In the genomic region with DNA sequence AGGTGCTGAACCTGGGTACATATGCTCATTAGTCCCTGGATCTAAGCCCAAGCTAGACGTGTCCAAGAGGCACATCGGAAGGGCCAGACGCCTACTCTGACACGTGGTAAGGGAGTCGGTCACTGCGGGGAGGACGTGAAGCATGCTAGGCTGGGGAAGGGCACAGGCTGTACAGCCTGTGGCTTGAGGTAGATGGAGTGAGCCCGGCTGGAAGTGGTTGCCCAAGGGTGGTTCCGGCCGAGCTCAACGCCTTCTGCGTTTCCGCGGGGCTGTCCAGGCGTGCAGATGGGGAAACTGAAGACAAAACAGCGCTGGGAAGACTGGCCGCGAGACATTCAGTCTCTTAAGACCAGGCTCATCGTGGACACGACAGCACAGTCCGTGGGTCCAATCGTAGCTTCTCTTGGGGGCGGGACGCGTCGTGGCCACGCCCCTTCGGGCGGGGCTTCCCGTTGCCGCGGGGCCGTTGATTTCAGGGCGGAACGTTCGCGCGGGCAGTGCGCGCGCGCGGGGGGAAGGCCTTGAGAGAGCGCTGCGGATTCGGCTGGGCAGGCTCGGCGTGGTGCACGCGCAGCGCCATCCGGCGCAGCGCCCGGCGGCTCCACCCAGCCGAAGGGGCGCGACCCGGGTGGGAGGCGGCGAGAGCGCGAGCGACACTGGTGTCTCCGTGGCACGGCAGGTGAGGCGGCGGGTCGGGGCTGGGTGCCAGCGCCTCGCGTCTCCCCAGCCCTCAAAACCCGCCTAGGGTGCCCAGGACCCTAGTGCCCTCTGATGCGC, we compare ENCODE assay signal across 8 mouse cellular contexts. TPM values are rescaled to one million over a fixed set of nuclear protein-coding genes. Genes with fewer than 3 reads are reported as not detected.
DNase-seq lines count a peak whose midpoint lies in the region; ATAC-seq and TF ChIP-seq lines count a peak whose summit lies in the region.

No protein-coding gene starts in this region.

- intact Hi-C loops in heart, postnatal 10 days (cut with DNase I): no loop called here

- peak overlapping the region; percentile 78 to 89 (median 83) for H3K4me3 ChIP-seq in CH12.LX (replicated peaks in 1 of 3; ENCODE audit: low read depth in 2 of 3, low read length in 2 of 3, poor library complexity in 1 of 3)
- H3K4me3 ChIP-seq in forebrain, embryonic 12.5 days (replicated peaks): peak overlapping the region; percentile 64
- peak overlapping the region; percentile 79 for H3K4me3 ChIP-seq in liver, postnatal 0 days (ENCODE audit: low read depth, low read length)
- peak overlapping the region; percentile 76 for H3K4me3 ChIP-seq in neural tube, embryonic 14.5 days (ENCODE audit: low read depth, low read length)

- H3K4me1 ChIP-seq in CH12.LX (ENCODE audit: control insufficient read depth in 1 of 2, insufficient read depth in 2 of 2): peaks cover 8 to 50% of the 10 kb centered on the region in 2 experiments
- H3K4me1 ChIP-seq in forebrain, embryonic 12.5 days: peaks cover 21% of the 10 kb centered on the region
- H3K4me1 ChIP-seq in liver, postnatal 0 days (ENCODE audit: insufficient read depth): peaks cover 19% of the 10 kb centered on the region
- H3K4me1 ChIP-seq in neural tube, embryonic 14.5 days (ENCODE audit: control insufficient read depth, insufficient read depth, low read length): peaks cover 10% of the 10 kb centered on the region

- no peak for TF ChIP-seq EP300 in CH12.LX (IDR thresholded peaks at IDR 0.05; ENCODE audit: low read length)
- no peak for TF ChIP-seq EP300 in liver, postnatal 0 days (IDR thresholded peaks at IDR 0.05; ENCODE audit: low read depth)

- DNase-seq in CH12.LX (ENCODE audit: extremely low read depth): peak; percentile 93
- peak; percentile 91 for DNase-seq in c-Kit-positive CD71-positive TER-119-negative erythroid progenitor cells, embryonic 14.5 days (ENCODE audit: low read depth)
- peak; percentile 98 to 99 for DNase-seq in heart, postnatal 10 days
- peak; percentile 83 for DNase-seq in large intestine, adult 2 months (ENCODE audit: low read depth, low spot score)
- DNase-seq in liver, postnatal 0 days: peak; percentile 97
- peak; percentile 99 for DNase-seq in testis, postnatal 10 days (ENCODE audit: low spot score)

- peaks cover 0 to 18% of the 10 kb centered on the region in 2 experiments for H3K36me3 ChIP-seq in CH12.LX (replicated peaks in 1 of 2; ENCODE audit: control insufficient read depth in 1 of 2, insufficient read depth in 1 of 2, low read length in 1 of 2)
- no peaks in the 10 kb centered on the region for H3K36me3 ChIP-seq in forebrain, embryonic 12.5 days (replicated peaks)
- no peaks in the 10 kb centered on the region for H3K36me3 ChIP-seq in liver, postnatal 0 days (replicated peaks; ENCODE audit: insufficient read depth, low read length)
- no peaks in the 10 kb centered on the region for H3K36me3 ChIP-seq in neural tube, embryonic 14.5 days (ENCODE audit: control insufficient read depth, insufficient read depth, low read length)

- no peaks in the 10 kb centered on the region for H3K79me2 ChIP-seq in CH12.LX (replicated peaks; ENCODE audit: control insufficient read depth, extremely low read depth, insufficient read depth, poor library complexity, severe bottlenecking)

- dilution Hi-C loops in CH12.LX (cut with MboI; ENCODE audit: extremely low pct_ligation_motif_present, extremely low pct_unique_long_range_greater_than_20kb, low sequenced_read_pairs): no loop called here

- peak overlapping the region; percentile 14; the same call in 1 of the 2 replicates for H3K4me2 ChIP-seq in CH12.LX (ENCODE audit: insufficient read depth, low read depth, poor library complexity, severe bottlenecking)
- H3K4me2 ChIP-seq in forebrain, embryonic 12.5 days: peak overlapping the region; percentile 69
- H3K4me2 ChIP-seq in liver, postnatal 0 days (ENCODE audit: low read depth, low read length): peak overlapping the region; percentile 96
- H3K4me2 ChIP-seq in neural tube, embryonic 14.5 days (ENCODE audit: low read depth, low read length): peak overlapping the region; percentile 72

- TF ChIP-seq CTCF in CH12.LX (conservative IDR thresholded peaks at IDR 0.05 in 1 of 2, IDR thresholded peaks at IDR 0.05 in 1 of 2; ENCODE audit: low read depth in 2 of 2, low read length in 2 of 2): no peak
- no peak for TF ChIP-seq CTCF in liver, postnatal 0 days (IDR thresholded peaks at IDR 0.05; ENCODE audit: low read depth)

- TF ChIP-seq POLR2A in CH12.LX (IDR thresholded peaks at IDR 0.05; ENCODE audit: low read depth, low read length): peak; percentile 93

- no peaks in the 10 kb centered on the region for H3K9me3 ChIP-seq in CH12.LX (replicated peaks; ENCODE audit: low read length)
- no peaks in the 10 kb centered on the region for H3K9me3 ChIP-seq in forebrain, embryonic 12.5 days
- no peaks in the 10 kb centered on the region for H3K9me3 ChIP-seq in liver, postnatal 0 days (ENCODE audit: low read length)
- H3K9me3 ChIP-seq in neural tube, embryonic 14.5 days (ENCODE audit: control insufficient read depth, low read length): no peaks in the 10 kb centered on the region

- no peaks in the 10 kb centered on the region for H3K27me3 ChIP-seq in CH12.LX (replicated peaks)
- peaks cover 44% of the 10 kb centered on the region for H3K27me3 ChIP-seq in forebrain, embryonic 12.5 days
- no peaks in the 10 kb centered on the region for H3K27me3 ChIP-seq in liver, postnatal 0 days (ENCODE audit: insufficient read depth, low read length)
- H3K27me3 ChIP-seq in neural tube, embryonic 14.5 days (ENCODE audit: control insufficient read depth, insufficient read depth, low read length): no peaks in the 10 kb centered on the region

- whole genome bisulfite sequencing in forebrain, embryonic 12.5 days: under 1% methylated on average over 70 of the region's 75 CpGs
- under 1% methylated on average over 74 of the region's 75 CpGs for whole genome bisulfite sequencing in large intestine, adult 2 months
- WGBS in liver, postnatal 0 days (ENCODE audit: insufficient replicate concordance): under 1% methylated on average over 58 of the region's 75 CpGs
- WGBS in neural tube, embryonic 14.5 days: under 1% methylated on average over 55 of the region's 75 CpGs

- H3K9ac ChIP-seq in CH12.LX (ENCODE audit: insufficient read depth, low read depth): peak overlapping the region; percentile 94
- peak overlapping the region; percentile 81 for H3K9ac ChIP-seq in forebrain, embryonic 12.5 days
- peak overlapping the region; percentile 73 for H3K9ac ChIP-seq in liver, postnatal 0 days (replicated peaks)
- H3K9ac ChIP-seq in neural tube, embryonic 14.5 days (replicated peaks; ENCODE audit: low read depth, low read length): peak overlapping the region; percentile 74

- 0 out of 2 replicates have a peak overlapping the region, but pooled peaks have one; percentile 3 for H3K27ac ChIP-seq in CH12.LX (ENCODE audit: insufficient read depth, low read depth)
- H3K27ac ChIP-seq in forebrain, embryonic 12.5 days: peak overlapping the region; percentile 25; the same call in 1 of the 2 replicates
- H3K27ac ChIP-seq in liver, postnatal 0 days (ENCODE audit: low read depth): peak overlapping the region; percentile 58
- H3K27ac ChIP-seq in neural tube, embryonic 14.5 days (ENCODE audit: low read depth, low read length): 0 out of 2 replicates have a peak overlapping the region, but pooled peaks have one; percentile 2

- in situ Hi-C loops in CH12.LX (cut with MboI; ENCODE audit: low pct_ligation_motif_present, low pct_unique_long_range_greater_than_20kb, low sequenced_read_pairs): loop anchor here (5.0 kb wide), 1 partner anchor 39 kb away; no protein-coding TSS in a partner anchor

- ATAC-seq in forebrain, embryonic 12.5 days (ENCODE audit: low FRiP score): peak; percentile 96
- peak; percentile 97 for ATAC-seq in liver, postnatal 0 days
- ATAC-seq in neural tube, embryonic 14.5 days (ENCODE audit: low read depth): peak; percentile 92

- no peak for TF ChIP-seq RAD21 in CH12.LX (IDR thresholded peaks at IDR 0.05; ENCODE audit: low read depth, low read length)

TF ChIP-seq in CH12.LX, 34 proteins besides CTCF, POLR2A, EP300 and RAD21 (continues in another document):
- no peak; the same call in none of the 2 replicates for TF ChIP-seq MAX (IDR thresholded peaks at IDR 0.05; ENCODE audit: low read length)
- TF ChIP-seq NELFE (IDR thresholded peaks at IDR 0.05; ENCODE audit: low read depth, low read length): peak; percentile 82
- no peak for TF ChIP-seq E2F4 (IDR thresholded peaks at IDR 0.05; ENCODE audit: insufficient replicate concordance, low read depth, low read length)
- TF ChIP-seq TCF12 (IDR thresholded peaks at IDR 0.05; ENCODE audit: low read depth, low read length): peak; percentile 84
- no peak for TF ChIP-seq ETS1 (conservative IDR thresholded peaks at IDR 0.05; ENCODE audit: low read depth, low read length)
- TF ChIP-seq NRF1 (IDR thresholded peaks at IDR 0.05; ENCODE audit: low read depth, low read length): peak; percentile 81

RNA-seq across cellular contexts. Expression of gene Fam118a, which starts 8.0 kb away (rescaled TPM):
- 13.1 and 14.1 TPM in 2 replicates for total RNA-seq in CH12.LX (2012; rRNA removed)
- total RNA-seq in CH12.LX (2014; rRNA removed): 18.2 and 18.4 TPM in 2 replicates
- 15.0 and 15.5 TPM in 2 replicates for polyA plus RNA-seq in CH12.LX (2012; ENCODE audit: insufficient read length, low read depth)
- polyA plus RNA-seq in forebrain, embryonic 12.5 days (2016; fragmentation: Nextera tagmentation; extraction: Ambion mirVana): 22.1 and 23.6 TPM in 2 replicates
- total RNA-seq in heart, postnatal 10 days (2021): 10 to 100 TPM; 10.1 to 10.8 TPM
- polyA plus RNA-seq in large intestine, adult 2 months (2012; rRNA removed): 16.8 and 30.6 TPM in 2 replicates
- 2.9 and 4.2 TPM in 2 replicates for polyA plus RNA-seq in liver, postnatal 0 days (2015; fragmentation: Nextera tagmentation; extraction: Ambion mirVana)
- polyA plus RNA-seq in neural tube, embryonic 14.5 days (2014; fragmentation: Nextera tagmentation; extraction: Ambion mirVana): 27.3 and 30.0 TPM in 2 replicates

RNA-seq across cellular contexts. Expression of gene Upk3a, which starts 19.8 kb away (rescaled TPM):
- not detected in 2 replicates for total RNA-seq in CH12.LX (2012; rRNA removed)
- total RNA-seq in CH12.LX (2014; rRNA removed): not detected in 2 replicates
- polyA plus RNA-seq in CH12.LX (2012; ENCODE audit: insufficient read length, low read depth): not detected in 2 replicates
- 0.24 TPM in 1 of 2 replicates, not detected in the other for polyA plus RNA-seq in forebrain, embryonic 12.5 days (2016; fragmentation: Nextera tagmentation; extraction: Ambion mirVana)
- not detected for total RNA-seq in heart, postnatal 10 days (2021)
- 1.3 and 2.1 TPM in 2 replicates for polyA plus RNA-seq in large intestine, adult 2 months (2012; rRNA removed)
- not detected in 2 replicates for polyA plus RNA-seq in liver, postnatal 0 days (2015; fragmentation: Nextera tagmentation; extraction: Ambion mirVana)
- polyA plus RNA-seq in neural tube, embryonic 14.5 days (2014; fragmentation: Nextera tagmentation; extraction: Ambion mirVana): 0.58 and 0.88 TPM in 2 replicates

RNA-seq across cellular contexts. Expression of gene 5031439G07Rik, which starts 48.4 kb away (rescaled TPM):
- total RNA-seq in CH12.LX (2012; rRNA removed): 10.9 and 12.9 TPM in 2 replicates
- 8.6 and 9.4 TPM in 2 replicates for total RNA-seq in CH12.LX (2014; rRNA removed)
- 22.7 and 26.0 TPM in 2 replicates for polyA plus RNA-seq in CH12.LX (2012; ENCODE audit: insufficient read length, low read depth)
- 14.2 and 14.5 TPM in 2 replicates for polyA plus RNA-seq in forebrain, embryonic 12.5 days (2016; fragmentation: Nextera tagmentation; extraction: Ambion mirVana)
- total RNA-seq in heart, postnatal 10 days (2021): 10 to 100 TPM; 22.1 to 25.2 TPM
- polyA plus RNA-seq in large intestine, adult 2 months (2012; rRNA removed): 11.0 and 11.1 TPM in 2 replicates
- 4.0 and 5.0 TPM in 2 replicates for polyA plus RNA-seq in liver, postnatal 0 days (2015; fragmentation: Nextera tagmentation; extraction: Ambion mirVana)
- 20.9 and 21.8 TPM in 2 replicates for polyA plus RNA-seq in neural tube, embryonic 14.5 days (2014; fragmentation: Nextera tagmentation; extraction: Ambion mirVana)

Comparison
In these comparisons a context has a peak if more than half of its experiments do, and no peak if none do; other contexts are left out.
1. Peak in every context shown above with its lines: DNase-seq, ATAC-seq, H3K4me3 ChIP-seq and H3K27ac ChIP-seq.
2. H3K27ac ChIP-seq: peak in every context shown above with its lines; median percentile 58 in liver, postnatal 0 days; 25 in forebrain, embryonic 12.5 days; 3 in CH12.LX; 2 in neural tube, embryonic 14.5 days.
3. H3K4me2 ChIP-seq: peak in every context shown above with its lines; median percentile 96 in liver, postnatal 0 days; 72 in neural tube, embryonic 14.5 days; 69 in forebrain, embryonic 12.5 days; 14 in CH12.LX.